Mouse (Mus musculus) right cerebral cortex, postnatal 10 days (tissue): ENCODE data around the gene Prtg.
A peak's percentile ranks its signal among the peaks of the same experiment; 100 is the strongest.

Experiments
- DNase-seq, 2 experiments: peaks; one replicate each; pipeline ENCODE4 v3.0.0; 2021; ENCODE audit warnings: low spot score in 2 of 2

The Prtg gene

GRCm38 (mm10) chr9:72806731-72807419, at the start of gene Prtg:
Gene Prtg (plus strand): TSS chr9:72806874.
- peak; percentile 31 to 32 for DNase-seq

DNA sequence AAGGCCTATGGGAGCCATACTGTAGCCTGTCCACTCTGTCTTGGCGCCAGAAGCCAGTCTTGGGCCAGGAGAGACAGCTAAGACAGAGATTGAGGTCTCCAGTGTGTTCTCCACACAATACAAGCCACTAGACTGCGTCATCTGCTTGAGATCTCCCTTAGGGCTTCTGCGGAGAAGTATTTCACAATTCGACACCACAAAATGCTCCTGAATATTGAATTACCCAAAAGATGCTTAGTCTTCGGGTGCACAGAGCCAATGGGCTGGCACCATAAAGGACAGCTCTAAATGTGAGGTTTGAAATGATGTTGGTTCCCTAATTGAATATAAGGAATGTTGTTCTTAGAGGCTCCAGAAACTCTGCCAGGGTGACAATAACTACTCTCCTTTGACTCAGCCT, 49.5 kb upstream of the Prtg start:
- DNase-seq, result no peak

DNA sequence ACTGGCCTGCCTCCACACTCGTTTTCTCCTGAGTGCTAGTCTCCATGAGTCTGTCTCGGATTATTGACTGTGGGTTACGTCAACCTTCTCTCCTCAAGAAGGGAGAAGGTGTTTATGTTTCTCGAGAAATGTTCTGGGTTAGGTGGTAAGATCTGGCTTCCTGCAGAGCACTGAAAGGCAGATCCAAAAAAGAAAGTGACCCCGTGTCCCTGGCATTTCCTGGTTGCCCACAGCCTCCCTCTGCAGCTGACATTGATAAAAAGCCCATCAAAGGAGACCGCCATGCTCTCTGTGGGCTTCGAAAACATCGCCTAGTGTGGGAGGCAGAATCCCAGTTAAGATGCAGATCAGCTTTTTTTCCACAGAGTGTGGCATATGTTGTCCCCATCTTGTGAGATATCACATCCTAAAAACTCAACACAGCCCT, 48.0 kb upstream of the Prtg start:
- DNase-seq, result peak; percentile 50 to 64

DNA sequence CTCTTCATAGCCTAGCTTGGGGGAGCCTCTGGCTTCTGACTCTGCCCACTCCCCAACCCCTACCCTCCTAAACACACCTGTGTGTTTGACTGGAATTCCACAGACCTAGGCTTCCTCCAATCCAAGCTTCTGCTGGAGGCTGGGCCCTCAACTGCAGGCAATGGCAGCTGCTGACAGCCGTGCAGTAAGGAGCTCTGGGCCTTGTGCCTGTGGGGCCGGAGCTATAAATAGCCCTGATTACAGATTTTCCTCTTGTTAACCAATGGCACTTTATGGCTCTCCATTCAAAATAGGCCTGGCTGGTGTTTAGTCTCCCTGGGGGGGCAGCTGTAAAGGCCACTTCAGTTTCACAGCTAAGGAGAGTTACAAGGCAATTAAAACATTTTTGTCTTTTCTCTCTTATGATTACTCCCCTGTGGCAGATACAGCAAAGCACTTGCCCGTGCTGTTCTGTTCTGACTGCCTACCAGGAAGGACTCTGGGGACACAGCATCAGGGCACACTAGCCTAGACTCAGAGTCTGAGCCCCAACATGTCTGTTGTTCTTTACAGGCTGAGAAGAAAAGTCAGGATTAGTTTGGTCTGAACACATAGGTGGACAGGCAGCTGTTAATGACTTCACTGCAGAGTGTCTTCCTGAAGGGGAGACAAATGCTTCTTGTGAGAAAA, 43.5 kb upstream of the Prtg start:
- peak; percentile 46 to 56 for DNase-seq

DNA sequence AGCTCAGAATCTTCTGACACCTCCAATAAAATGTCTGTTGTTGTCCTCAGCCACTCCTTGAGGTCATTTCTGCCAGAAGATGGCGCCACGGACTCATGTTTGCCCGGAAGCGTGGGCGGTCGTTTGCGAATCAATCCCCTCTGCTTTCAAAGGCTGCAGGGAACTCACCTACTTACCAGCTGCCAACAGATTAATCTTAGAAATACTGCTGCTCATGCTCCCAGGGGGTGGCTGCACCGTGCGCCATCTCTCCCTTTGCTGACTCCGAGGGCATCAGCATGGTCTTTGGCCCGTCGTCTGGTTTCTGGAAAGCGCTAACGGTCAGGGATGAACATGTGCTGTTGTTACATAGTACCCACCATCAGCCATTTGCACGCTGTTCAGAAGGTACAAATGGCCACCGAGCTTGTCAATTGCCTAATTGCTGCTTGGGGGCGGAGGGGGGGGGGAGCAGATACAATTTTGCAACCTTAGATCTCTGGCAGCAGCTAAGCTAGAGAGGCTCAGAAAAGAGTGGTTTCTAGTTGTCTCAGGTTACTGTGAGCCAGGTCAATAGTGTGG, 39.8 kb upstream of the Prtg start:
- peak; percentile 94 to 95 for DNase-seq

DNA sequence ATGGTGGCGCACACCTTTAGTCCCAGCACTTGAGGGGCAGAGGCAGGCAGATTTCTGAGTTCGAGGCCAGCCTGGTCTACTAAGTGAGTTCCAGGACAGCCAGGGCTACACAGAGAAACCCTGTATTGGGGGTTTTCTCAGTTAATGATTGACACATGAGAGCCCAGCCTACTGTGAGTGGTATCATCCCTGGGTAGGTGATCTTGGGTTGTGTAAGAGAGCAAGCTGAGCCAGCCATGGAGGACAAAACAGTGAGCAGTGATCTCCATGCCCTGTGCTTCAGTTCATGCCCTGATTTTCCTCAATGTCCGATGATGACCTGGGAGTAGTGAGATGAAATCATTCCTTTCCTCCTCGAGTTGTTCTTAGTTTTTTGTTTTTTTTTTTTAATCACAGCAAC, 31.7 kb upstream of the Prtg start:
- no peak for DNase-seq

DNA sequence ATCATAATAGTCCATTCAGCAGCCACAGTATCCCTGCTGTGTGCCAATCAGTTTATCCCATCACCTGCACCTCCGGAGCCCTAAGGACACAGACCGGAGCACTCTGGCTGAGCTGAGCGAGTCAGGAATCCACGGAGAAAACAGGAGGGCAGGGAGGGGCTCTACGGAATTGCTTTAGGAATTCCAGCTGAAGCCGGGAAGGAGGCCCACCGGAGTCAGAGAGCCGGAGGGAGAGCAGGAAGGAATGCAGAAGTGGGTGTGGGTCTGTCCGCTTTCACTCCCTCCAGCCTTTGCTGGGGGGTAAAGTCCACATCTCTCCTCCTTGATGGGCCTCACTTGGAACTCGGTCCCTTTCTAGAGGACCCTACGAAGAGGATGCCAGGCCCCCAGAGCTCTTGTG, 27.7 kb upstream of the Prtg start:
- no peak for DNase-seq

DNA sequence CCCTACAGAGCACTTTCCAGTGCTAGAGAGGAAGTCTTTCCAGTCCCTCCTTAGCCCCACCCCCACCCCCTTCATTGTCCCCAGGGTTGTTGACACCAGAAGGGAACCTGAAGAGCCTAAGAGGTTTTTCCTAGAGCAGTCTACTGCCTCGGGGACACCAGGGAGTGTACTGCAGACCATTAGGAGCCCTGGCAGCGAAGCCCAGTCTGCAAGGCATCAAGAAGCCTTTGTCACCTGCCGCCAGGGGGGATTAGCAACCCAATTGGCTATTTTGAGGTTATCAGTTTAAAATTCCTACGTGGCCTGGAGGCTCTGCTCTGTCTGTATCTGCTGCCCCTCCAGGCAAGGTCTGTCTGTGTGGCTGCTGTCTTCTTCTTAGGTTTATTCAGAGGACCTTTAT, 26.9 kb upstream of the Prtg start:
- DNase-seq, result no peak

GRCm38 (mm10) chr9:72780694-72781093, 26.0 kb upstream of the Prtg start:
- no peak for DNase-seq

DNA sequence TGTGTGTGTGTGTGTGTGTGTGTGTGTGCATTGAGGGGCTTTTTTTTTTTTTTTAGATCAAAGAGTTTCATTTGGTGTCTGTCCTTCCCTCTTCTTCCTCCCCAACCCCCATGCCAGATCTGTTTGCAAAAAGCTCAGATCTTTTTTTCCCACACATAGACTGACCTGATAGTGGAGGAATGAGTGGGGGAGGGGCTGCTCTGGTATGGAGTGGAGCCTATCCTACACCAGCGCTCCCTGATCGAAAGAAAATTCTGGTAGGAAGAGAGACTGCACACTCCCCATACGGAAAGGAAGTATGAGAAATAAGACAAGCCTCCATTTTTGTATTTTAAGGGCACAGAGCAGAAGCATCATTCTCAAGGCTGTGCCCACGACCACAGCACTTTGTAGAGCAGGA, 25.2 kb upstream of the Prtg start:
- DNase-seq, result no peak

GRCm38 (mm10) chr9:72782121-72782520, 24.6 kb upstream of the Prtg start:
- no peak for DNase-seq

GRCm38 (mm10) chr9:72787732-72788131, 18.9 kb upstream of the Prtg start:
- DNase-seq, result no peak

DNA sequence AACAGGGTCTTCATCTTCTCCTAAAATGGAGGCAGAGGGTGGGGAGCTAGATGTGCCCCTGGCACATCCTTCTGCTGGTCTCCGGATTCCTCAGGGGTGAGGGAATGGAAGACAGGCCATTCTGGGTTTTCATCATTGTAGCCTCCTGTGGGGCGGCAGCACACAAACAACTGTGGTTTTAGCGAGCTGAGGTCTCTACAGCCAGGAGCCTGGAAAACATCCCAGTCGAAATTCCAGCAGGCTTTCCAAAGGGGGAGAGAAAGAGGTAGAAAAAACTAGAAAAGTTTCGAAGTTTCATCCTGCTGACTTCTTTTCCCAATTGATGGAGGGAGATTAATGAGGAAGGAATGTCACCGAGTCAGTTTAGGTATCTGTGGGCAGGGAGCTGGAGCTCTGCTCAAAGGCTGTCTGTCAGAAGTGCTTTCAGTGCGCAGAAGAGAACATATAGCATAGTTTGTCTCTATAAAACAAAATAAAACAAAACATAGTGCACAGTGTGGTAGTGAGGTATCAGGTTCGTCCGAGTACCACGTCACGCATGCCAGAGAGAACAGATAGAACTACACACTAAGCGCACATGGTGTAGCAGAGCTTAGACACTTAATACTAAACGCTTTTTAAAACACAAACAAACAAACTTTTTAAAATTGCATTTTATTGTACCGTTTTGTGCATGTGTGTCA, 16.0 kb upstream of the Prtg start:
- no peak for DNase-seq

DNA sequence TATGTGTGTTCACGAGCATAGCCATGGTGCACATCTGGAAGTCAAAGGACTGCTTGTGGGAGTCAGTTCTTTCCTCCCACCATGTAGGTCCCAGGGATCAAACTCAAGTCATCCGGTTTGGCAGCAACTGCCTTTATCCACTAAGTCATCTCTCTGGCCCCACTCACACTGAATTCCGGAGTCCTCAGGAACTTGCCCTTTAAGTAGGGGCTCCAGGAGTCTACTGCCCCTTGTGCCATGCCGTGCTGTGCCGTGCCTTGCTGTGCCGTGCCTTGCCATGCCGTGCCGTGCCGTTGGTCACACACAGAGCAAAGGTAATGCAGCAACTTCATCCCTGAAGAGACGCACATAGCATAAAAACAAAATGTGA, 15.5 kb upstream of the Prtg start:
- DNase-seq, result no peak

DNA sequence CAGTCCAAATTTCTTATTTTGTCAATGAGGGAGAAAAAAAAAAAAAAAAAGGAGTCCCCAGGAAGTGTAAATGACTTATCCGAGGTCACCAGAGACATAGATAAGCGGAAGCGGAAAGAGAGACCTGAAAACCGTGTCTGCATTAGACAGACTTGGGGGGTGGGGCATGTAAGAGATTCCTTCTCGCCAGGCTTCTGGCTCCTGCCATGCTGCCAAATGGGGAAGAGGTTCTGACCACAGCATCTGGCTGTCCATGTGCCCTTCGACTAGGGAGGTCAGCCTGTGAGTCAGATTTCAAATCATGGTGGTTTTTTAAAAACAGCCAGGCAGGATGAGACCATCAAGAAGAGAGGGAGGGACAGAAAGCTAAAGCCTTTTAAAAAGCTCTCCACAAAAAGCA, 15.0 kb upstream of the Prtg start:
- no peak for DNase-seq

DNA sequence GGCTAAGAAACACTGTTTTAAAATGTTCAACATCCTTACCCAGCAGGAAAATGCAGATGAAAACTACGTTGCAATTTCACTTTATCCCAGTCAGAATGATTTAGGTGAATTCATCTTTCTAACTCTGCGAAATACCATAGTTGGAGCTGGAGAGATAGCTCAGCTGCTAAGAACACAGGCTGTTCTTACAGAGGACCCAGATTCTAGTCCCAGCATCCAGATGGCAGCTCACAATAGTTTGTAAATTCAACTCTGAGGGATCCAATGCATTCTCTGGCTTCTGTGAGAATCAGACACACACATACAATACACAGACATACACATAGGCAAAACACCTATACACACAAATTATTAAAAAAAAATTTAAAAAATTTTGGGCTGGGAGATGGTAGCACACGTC, 11.4 kb upstream of the Prtg start:
- DNase-seq, result no peak

GRCm38 (mm10) chr9:72797136-72797621, 9.5 kb upstream of the Prtg start:
- DNase-seq, result no peak

- no peak for DNase-seq
Observed at GRCm38 (mm10) chr9:72803280-72803679, 3.4 kb upstream of the Prtg start.

GRCm38 (mm10) chr9:72806146-72806545, 528 bp upstream of the Prtg start:
- no peak for DNase-seq

- DNase-seq, result peak; percentile 75 to 81
Observed at GRCm38 (mm10) chr9:72807420-72808005, 839 bp downstream of the Prtg start.

DNA sequence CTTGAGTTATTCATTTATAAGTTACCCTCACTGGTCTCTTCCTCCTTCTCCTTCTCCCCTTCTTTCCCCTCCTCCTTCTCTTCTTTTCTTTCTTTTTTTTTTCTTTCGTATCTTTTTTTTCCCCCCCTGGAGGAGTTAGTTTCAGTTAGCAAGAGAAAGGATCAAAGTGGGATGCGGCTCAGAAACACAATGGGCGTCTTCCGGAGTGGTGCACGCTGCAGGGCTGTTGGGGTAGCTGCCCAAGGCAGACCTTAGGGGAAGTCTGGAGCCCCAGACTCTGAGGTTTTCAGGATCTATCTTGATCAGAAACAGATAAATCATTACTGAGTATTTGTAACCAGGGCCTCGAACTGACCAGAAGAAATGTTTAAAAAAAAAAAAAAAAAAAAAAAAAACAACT, 1.5 kb downstream of the Prtg start:
- DNase-seq, result no peak

DNA sequence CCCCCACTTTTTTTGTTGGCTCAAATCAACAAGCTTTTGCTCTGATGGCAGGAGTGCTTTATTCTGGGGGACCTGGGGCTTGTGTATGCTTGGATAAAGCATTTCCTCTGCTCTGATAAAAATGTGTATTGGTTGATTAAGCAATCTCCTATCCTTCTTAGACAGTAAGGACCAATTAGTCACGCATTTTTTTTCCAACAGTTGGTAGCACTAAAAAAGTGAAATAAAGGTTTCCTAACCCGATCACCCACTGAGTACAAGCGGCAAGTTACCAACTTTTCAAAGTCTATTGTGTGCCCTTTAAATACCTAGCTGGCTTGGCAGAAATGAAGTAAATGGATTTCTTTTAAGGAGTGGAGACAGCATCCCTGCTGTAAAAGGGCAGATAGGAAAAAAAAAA, 1.9 kb downstream of the Prtg start:
- no peak for DNase-seq
